Mouse (Mus musculus): ENCODE measurements around the gene Cnih4. TPM values are rescaled to one million over a fixed set of nuclear protein-coding genes. Genes with fewer than 3 reads are reported as not detected.

The Cnih4 gene
- total and polyA plus RNA-seq, 3 experiments = 69.4 to 141 TPM; not detected in 1

DNA sequence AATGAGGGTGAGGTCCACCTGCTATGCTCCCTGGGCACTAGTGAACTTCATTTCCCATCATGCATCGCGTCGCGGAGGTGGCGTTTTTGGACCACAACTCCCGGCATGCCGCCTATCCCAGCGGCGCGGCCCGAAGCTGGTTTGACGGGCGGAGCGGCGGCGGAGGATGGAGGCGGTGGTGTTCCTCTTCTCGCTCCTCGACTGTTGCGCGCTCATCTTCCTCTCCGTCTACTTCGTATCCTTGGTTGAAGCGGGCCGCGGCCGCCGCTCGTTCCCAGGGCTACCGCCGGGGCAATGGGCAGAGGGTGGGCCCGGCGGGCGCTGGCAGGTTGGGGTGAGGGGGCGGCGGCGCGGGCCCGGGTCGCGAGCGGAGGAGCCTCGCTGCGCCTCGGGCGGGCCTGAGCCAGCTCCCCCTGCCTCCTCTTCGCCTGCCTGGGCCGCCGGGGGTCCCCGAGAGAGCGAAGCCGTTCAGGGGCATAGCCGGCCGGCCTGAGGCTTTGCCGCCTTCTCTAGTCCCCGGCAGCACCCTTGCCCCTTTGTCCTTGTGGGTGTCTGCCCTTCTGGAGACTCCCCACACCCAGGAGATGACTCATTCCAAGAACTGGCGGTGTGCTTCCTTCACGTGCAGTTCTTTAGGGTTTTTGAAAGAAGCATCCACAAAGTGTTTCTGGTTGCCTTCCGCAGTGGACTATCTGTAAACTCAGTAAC, 6.5 kb downstream of the Cnih4 start (continued):
- no peak for TF ChIP-seq MAZ (IDR thresholded peaks at IDR 0.05; ENCODE audit: low read depth, low read length)
- TF ChIP-seq TBP (IDR thresholded peaks at IDR 0.05; ENCODE audit: low read depth, low read length) = peak; percentile 69
- no peak for TF ChIP-seq ZKSCAN1 (IDR thresholded peaks at IDR 0.05; ENCODE audit: low read depth, low read length)

- Histone ChIP-seq H3K4me1 (ENCODE audit: control insufficient read depth in 1 of 2, insufficient read depth in 2 of 2, low read length in 2 of 2) (peaks cover 15 to 25% of the 10 kb centered on the region in 2 experiments), H3K4me3 (ENCODE audit: control insufficient read depth in 1 of 2, insufficient read depth in 1 of 2, low read depth in 2 of 2, low read length in 2 of 2) (peak overlapping the region; percentile 61 to 85), H3K36me3 (ENCODE audit: control insufficient read depth in 1 of 2, insufficient read depth in 2 of 2, low read length in 2 of 2) (peaks cover 5 to 54% of the 10 kb centered on the region in 2 experiments), H3K9ac (ENCODE audit: control insufficient read depth, low read depth, low read length, poor library complexity, severe bottlenecking) (peak overlapping the region; percentile 95), H3K79me2 (ENCODE audit: control insufficient read depth, insufficient read depth, low read length, poor library complexity) (peaks cover 23% of the 10 kb centered on the region), H3K27ac (ENCODE audit: control insufficient read depth, low read depth, low read length) (no peak overlapping the region; the same call in 1 of the 2 replicates), H3K9me3 (replicated peaks; ENCODE audit: insufficient read depth, low read length) (no peaks in the 10 kb centered on the region), H3K27me3 (ENCODE audit: control insufficient read depth in 1 of 2, insufficient read depth in 2 of 2, low read length in 2 of 2) (no peaks in the 10 kb centered on the region)
- TF ChIP-seq SIN3A (IDR thresholded peaks at IDR 0.05; ENCODE audit: low read length) (0 out of 2 replicates have a peak, but pooled peaks have one; percentile 38), CTCF (IDR thresholded peaks at IDR 0.05 in 2 of 3, conservative IDR thresholded peaks at IDR 0.05 in 1 of 3; ENCODE audit: control insufficient read depth in 1 of 3, insufficient read depth in 1 of 3, low read depth in 2 of 3, low read length in 3 of 3, poor library complexity in 1 of 3, severe bottlenecking in 1 of 3) (no peak)
- peak; percentile 55 for DNase-seq (ENCODE audit: low read depth, low spot score)
These were observed 7.0 kb downstream of the Cnih4 start for GRCm38 (mm10) chr1:181151541-181151940.

- no peak overlapping the region for H3K4me3 ChIP-seq (ENCODE audit: control insufficient read depth in 1 of 2, insufficient read depth in 1 of 2, low read depth in 2 of 2, low read length in 2 of 2)
- no peak for TF ChIP-seq POLR2AphosphoS5 (IDR thresholded peaks at IDR 0.05; ENCODE audit: borderline replicate concordance, low read depth, low read length)
- no peak for TF ChIP-seq MAFK (IDR thresholded peaks at IDR 0.05; ENCODE audit: borderline replicate concordance, low read depth, low read length)
- no peak for TF ChIP-seq ZMIZ1 (IDR thresholded peaks at IDR 0.05; ENCODE audit: low read depth, low read length)
- no peak for TF ChIP-seq NELFE (IDR thresholded peaks at IDR 0.05; ENCODE audit: low read depth, low read length)
- no peak for TF ChIP-seq KAT2A (conservative IDR thresholded peaks at IDR 0.05; ENCODE audit: low read depth, low read length)
- no peak for TF ChIP-seq USF1 (IDR thresholded peaks at IDR 0.05; ENCODE audit: low read depth, low read length)
- no peak for TF ChIP-seq USF2 (IDR thresholded peaks at IDR 0.05; ENCODE audit: borderline replicate concordance in 1 of 2, insufficient read depth in 1 of 2, low read depth in 1 of 2, low read length in 2 of 2)
- TF ChIP-seq SIN3A (IDR thresholded peaks at IDR 0.05; ENCODE audit: low read length) = no peak
- DNase-seq (ENCODE audit: low read depth, low spot score) = no peak
These were observed 23.3 kb downstream of the Cnih4 start for GRCm38 (mm10) chr1:181167816-181168215.

More at GRCm38 (mm10) chr1:181167816-181168215, 23.3 kb downstream of the Cnih4 start:
- Histone ChIP-seq H3K4me1 (ENCODE audit: control insufficient read depth in 1 of 2, insufficient read depth in 2 of 2, low read length in 2 of 2) (0 out of 4 replicates have a peak, but pooled peaks cover 0 to 2% of the 10 kb centered on the region in 2 experiments), H3K36me3 (ENCODE audit: control insufficient read depth in 1 of 2, insufficient read depth in 2 of 2, low read length in 2 of 2) (peaks cover 3 to 6% of the 10 kb centered on the region in 2 experiments; a peak in 3 of 4 replicates), H3K27ac (ENCODE audit: control insufficient read depth, low read depth, low read length) (no peak overlapping the region), H3K9me3 (replicated peaks; ENCODE audit: insufficient read depth, low read length) (no peaks in the 10 kb centered on the region), H3K79me2 (ENCODE audit: control insufficient read depth, insufficient read depth, low read length, poor library complexity) (no peaks in the 10 kb centered on the region), H3K27me3 (ENCODE audit: control insufficient read depth in 1 of 2, insufficient read depth in 2 of 2, low read length in 2 of 2) (no peaks in the 10 kb centered on the region), H3K9ac (ENCODE audit: control insufficient read depth, low read depth, low read length, poor library complexity, severe bottlenecking) (no peak overlapping the region)

Data from MEL (cell line).